Mouse (Mus musculus): Measurements from ENCODE around the gene Cd40lg. TPM values are rescaled to one million over a fixed set of nuclear protein-coding genes. Genes with fewer than 3 reads are reported as not detected.

Gene Cd40lg
- 46.7 TPM for polyA plus RNA-seq (2017; shearing (Covaris generic))

DNA sequence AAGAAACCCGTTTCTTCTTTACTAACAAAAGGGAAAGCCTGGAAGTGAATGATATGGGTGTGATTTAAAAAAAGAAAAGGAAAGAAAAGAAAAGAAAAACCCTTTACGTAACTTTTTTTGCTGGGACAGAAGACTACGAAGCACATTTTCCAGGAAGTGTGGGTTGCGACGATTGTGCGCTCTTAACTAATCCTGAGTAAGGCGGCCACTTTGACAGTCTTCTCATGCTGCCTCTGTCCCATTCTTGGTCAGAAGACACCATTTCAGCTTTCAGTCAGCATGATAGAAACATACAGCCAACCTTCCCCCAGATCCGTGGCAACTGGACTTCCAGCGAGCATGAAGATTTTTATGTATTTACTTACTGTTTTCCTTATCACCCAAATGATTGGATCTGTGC, at the start of gene Cd40lg:
TSS of gene Cd40lg (plus strand) at position 268 of the 400 bp plus-strand sequence.

Other genes with a start within 250 kb of the Cd40lg start
- not detected for gene Brs3, start 169.1 kb upstream of the Cd40lg start, polyA plus RNA-seq (2017; shearing (Covaris generic))
- gene Htatsf1, start 158.6 kb upstream of the Cd40lg start, polyA plus RNA-seq (2017; shearing (Covaris generic)), result 34.3 TPM
- not detected for gene Vgll1, start 124.0 kb upstream of the Cd40lg start, polyA plus RNA-seq (2017; shearing (Covaris generic))
- 146 TPM for gene Arhgef6, start 126.6 kb downstream of the Cd40lg start, polyA plus RNA-seq (2017; shearing (Covaris generic))
- gene Rbmx, start 180.9 kb downstream of the Cd40lg start, polyA plus RNA-seq (2017; shearing (Covaris generic)), result 73.7 TPM
- not detected for gene Gm364, start 197.0 kb downstream of the Cd40lg start, polyA plus RNA-seq (2017; shearing (Covaris generic))